Mouse (Mus musculus): ENCODE measurements at regions not wholly inside any gene's neighbourhood (a gene's known extent, or its start where the extent isn't known, plus 50 kb on each side); places are given as distances from the start of the nearest gene placed in this dataset.

DNA sequence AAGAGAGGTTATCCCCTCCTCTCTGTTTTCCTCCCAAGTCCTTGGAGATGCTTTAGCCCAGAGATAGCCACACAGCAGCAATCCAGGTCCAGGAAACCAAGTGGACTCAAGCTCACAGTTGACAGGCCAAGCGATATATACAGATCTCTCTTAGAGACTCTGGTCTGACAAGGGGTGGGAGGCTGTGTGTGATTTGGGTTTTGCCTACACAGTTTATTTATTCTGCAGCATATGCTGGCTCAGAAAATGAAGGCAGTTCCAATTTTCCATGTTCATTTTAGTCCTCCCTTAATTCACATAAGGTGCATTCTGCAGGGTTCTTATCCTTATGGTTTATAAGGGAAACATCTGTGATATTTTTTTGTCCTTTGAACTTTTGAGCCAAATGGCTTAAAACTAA is 595.0 kb upstream of the Apob start:
- DNase-seq (ENCODE audit: low read depth, low spot score): no peak

DNA sequence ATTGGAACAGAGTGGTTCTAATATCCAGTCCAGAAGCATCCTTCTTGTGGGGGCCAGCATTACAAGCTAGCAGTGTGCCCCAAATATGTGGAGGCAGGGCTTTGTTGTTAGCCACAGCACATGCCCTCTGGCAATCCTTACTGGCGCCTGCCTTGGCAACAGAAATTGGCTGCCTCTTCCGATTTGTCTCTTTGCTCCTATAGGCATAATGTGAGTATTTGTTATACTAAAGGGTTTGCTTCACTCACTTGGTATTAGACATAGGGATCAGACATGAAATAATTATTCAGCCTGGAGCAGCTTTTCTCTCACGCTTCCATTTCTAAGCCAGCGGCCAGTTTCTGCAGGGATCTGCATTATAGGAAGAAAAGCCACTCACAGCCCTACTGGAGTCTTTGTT is 573.6 kb upstream of the Apob start:
- DNase-seq (ENCODE audit: low read depth, low spot score): no peak

- DNase-seq (ENCODE audit: low read depth, low spot score): no peak
Measured at GRCm38 (mm10) chr12:7411810-7412209, 565.6 kb upstream of the Apob start.

GRCm38 (mm10) chr12:7420276-7420675 is 557.2 kb upstream of the Apob start:
- no peak for DNase-seq (ENCODE audit: low read depth, low spot score)

- DNase-seq (ENCODE audit: low read depth, low spot score): no peak
Measured at GRCm38 (mm10) chr12:7421826-7422540, 555.5 kb upstream of the Apob start.

DNA sequence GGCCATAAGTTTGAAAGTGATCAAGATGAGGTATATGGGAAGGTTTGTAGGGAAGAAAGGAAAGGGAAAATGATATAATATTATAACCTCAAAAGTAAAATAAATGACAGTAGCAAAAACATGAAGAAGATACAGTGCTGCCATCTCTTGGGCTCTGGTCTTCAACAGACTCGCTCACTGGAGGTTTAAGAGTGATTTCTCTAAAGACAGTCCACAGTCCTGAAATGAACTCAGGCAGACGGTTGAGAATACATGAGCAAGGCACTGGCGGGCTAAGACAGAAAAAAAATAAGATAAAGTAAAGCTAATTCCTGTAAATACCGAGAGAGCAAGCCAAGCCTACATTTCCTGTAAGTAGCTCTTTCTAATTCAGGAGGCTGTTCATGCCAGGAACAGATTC is 546.5 kb upstream of the Apob start:
- no peak for DNase-seq (ENCODE audit: low read depth, low spot score)

GRCm38 (mm10) chr12:7445238-7445637 is 532.2 kb upstream of the Apob start:
- DNase-seq (ENCODE audit: low read depth, low spot score): no peak

DNA sequence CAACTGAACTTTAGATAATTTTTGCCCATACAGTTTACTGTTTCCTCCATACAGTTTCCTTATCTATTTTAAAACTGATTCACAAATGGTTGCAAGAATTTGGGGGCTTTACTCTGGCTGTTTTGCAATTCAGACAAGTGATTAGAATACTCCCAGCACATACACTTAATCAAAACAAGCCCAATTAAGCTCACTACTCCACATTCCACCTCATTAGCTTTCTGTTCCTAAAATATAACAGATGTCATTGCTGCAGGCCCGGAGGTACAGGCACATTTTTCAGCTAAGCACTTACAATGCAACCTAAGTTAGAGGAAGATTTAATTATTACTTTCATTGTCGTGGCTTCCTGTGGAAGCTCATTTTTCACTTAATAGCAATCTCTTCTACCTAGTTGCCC is 526.9 kb upstream of the Apob start:
- DNase-seq (ENCODE audit: low read depth, low spot score): no peak

DNA sequence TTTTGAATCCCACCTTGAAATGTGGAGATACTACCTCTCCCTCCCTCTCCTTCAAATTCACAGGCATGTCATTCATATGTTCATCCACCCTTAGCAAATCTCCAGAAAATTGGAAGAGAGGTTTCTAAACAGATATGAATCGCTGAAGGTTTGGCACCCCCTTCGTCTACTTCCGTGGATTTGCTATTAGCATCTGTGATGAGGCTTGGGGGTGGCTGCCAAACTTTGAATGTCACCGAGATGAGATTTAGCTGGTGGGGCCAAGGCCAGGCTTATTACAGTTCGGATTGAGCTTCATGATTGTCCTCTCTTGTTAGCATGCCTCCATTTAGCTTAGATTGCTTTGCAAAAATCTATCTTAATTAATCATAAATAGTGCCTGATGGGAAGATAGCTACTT is 520.4 kb upstream of the Apob start:
- DNase-seq (ENCODE audit: low read depth, low spot score): no peak

- no peak for DNase-seq (ENCODE audit: low read depth, low spot score)
Measured at GRCm38 (mm10) chr12:7457544-7457943, 519.9 kb upstream of the Apob start.

DNA sequence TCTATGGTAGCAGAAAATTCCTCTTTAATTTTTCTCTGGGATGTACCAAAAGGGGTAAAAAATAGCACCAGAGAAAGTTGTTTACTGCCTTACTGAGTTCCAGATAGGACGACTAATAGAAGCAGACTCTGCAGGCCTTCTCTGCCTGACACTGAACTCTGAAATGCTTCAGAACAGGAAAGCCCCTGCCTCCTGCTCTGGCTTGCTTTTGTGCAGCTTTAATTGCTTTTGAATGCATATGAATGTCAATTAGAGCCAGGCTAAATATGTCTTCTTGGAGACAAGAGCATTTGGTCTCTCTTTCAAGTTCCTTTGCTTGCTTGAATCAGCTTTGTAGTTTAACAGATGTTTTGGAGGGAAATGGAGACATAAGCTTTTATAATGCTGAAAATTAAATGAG is 512.5 kb upstream of the Apob start:
- no peak for DNase-seq (ENCODE audit: low read depth, low spot score)

- no peak for DNase-seq (ENCODE audit: low read depth, low spot score)
Measured at GRCm38 (mm10) chr12:7512579-7513248, 464.7 kb upstream of the Apob start.

- no peak for DNase-seq (ENCODE audit: low read depth, low spot score)
Measured at GRCm38 (mm10) chr12:7537389-7537788, 440.1 kb upstream of the Apob start.

DNA sequence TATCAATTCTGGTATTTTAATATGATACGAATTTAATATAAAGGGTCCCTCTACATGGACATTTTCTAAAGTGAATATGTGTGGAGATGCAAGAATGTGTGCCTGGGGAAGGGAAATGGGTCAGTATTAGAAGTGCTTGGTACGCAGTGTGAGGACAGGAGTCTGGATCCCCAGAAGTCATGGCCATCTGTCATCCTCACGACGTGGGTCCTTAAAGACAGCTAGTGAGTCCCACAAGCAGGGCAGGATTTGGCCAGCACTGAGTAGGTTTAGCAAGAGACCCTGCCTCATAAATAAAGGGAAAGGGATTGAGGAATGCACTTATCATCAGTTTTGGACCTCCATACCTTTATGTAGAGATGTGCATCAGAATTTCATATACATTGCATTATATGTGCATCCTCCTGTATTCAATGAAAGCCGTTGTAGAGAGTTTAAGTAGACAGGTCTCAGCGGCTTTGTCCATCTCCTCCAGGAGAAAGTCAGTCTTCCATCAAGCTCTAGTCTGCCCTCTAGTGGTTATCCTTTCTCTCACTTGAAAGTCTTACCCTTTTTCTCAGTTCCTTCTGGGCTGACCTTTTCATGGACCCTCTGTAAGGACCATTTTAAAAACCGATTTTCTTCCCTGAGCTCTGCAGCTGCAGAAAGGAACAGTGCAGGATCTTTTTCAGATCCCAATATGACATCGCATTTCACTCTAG is 434.0 kb upstream of the Apob start:
- DNase-seq (ENCODE audit: low read depth, low spot score): no peak

- no peak for DNase-seq (ENCODE audit: low read depth, low spot score)
Measured at GRCm38 (mm10) chr12:7548759-7549158, 428.7 kb upstream of the Apob start.

DNA sequence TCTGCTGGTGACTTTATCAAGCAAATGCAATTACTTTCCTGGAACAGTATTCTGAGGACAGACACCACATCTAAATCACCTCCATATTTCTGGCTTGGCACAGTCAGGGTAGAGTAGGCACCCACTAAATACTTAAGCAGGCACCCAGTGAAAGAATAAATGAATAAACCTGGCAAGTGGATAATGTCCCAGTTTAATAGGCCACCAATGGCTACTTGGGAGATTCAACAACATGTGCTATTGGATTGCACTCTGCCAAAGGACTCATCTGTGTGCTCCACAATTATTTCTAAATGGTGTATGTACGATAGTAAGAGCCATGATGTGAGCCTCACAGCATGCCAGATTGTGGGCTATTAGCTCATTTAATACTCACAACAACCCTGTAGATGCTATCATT is 417.2 kb upstream of the Apob start:
- no peak for DNase-seq (ENCODE audit: low read depth, low spot score)

GRCm38 (mm10) chr12:7576081-7576480 is 401.4 kb upstream of the Apob start:
- DNase-seq (ENCODE audit: low read depth, low spot score): no peak

GRCm38 (mm10) chr12:7587501-7587900 is 389.9 kb upstream of the Apob start:
- no peak for DNase-seq (ENCODE audit: low read depth, low spot score)

- DNase-seq (ENCODE audit: low read depth, low spot score): no peak
Measured at GRCm38 (mm10) chr12:7611272-7612092, 366.0 kb upstream of the Apob start.

DNA sequence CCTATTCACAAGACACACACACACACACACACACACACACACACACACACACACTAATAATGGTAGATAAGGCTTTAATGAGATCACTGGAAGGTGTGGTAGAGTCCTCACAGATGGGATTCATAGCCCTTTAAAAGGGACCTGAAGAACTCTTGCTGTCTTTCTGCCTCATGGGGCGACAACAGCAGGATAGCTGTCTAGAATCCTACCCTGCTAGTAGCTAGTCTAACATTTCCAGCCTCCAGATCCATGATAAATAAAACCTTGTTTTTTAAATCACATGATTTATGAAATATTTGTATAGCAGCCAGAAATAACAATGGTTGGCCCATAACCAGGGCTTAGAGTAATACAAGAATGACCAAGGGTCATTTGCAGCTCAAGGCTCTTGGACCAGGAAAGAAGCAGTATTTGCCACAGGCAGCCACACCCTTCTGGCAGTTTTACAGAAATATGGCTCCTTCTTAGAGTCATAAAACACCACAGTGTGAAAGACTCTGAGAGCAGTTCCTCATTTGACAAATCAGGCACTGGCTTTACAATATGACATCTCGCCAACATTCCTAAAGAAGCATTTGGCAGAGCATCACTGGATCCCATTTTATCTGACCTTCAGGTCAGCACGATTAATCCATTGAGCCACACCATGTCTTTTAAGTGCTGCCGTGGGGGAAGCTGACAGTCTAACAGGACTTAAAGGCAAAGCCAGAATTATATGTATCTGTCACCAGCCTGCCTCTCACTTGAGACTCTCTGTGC is 340.9 kb upstream of the Apob start:
- DNase-seq (ENCODE audit: low read depth, low spot score): no peak

DNA sequence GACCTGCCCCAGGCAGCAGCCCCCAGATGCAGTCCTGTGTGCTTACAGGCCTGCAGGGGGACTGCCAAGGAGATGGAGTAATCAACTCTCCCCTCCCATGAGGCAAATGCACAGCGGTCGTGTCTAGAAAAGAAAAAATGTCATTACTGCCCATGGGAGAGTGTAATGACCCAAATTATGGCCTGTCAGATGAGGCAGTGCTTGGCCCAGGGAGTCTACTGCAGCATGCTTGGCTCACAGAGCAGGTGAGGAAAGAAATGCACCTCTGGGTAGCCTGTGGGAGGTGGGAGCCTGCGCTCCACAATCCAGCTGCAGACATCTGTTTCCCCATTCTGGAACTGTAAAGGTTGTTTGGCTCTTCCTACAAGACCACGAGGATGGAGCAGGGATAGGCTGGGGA is 339.8 kb upstream of the Apob start:
- DNase-seq (ENCODE audit: low read depth, low spot score): no peak

All from A20 (cell line).